ENCODE assay signal across 18 mouse cellular contexts in the genomic region with DNA sequence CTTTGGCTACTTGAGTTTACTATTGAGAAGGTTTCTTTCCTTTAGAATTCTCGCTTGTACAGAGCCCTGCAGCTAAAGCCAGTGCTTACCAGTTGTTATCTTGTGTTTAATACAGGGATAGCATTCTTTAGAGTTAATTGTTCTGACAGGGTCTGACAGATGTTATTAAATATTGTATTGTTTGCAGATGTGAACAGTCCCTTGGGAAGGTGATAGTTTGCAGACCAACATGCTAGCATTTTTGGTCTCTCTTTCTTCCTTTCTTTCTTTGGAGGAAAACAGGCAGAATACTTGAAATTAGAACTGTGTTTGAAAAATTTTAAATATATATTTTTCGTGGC. TPM values are rescaled to one million over a fixed set of nuclear protein-coding genes. Genes with fewer than 3 reads are reported as not detected.
DNase-seq lines count a peak whose midpoint lies in the region; ATAC-seq and TF ChIP-seq lines count a peak whose summit lies in the region.
"Had no signal": no experiment of that assay in that cellular context is flagged by ENCODE, and none has a peak within 500 bp of the region (broad histone marks: within the 10 kb centered on the region; RNA-seq: fewer than 3 reads in every experiment).

No protein-coding gene starts in this region.

- peaks cover 9% of the 10 kb centered on the region; the same call in 1 of the 2 replicates for H3K4me1 ChIP-seq in intestine, embryonic 14.5 days (replicated peaks; ENCODE audit: control insufficient read depth, insufficient read depth, low read length)
- H3K4me1 ChIP-seq in intestine, postnatal 0 days (replicated peaks; ENCODE audit: control insufficient read depth, insufficient read depth, low read length) = no peaks in the 10 kb centered on the region
- H3K4me1 ChIP-seq in lung, embryonic 16.5 days (replicated peaks; ENCODE audit: control insufficient read depth, insufficient read depth, low read length) = peaks cover 10% of the 10 kb centered on the region; the same call in 1 of the 2 replicates
- 0 out of 2 replicates have a peak, but pooled peaks cover 10% of the 10 kb centered on the region for H3K4me1 ChIP-seq in stomach, embryonic 15.5 days
- H3K4me1 ChIP-seq in forebrain, embryonic 12.5 days = no peaks in the 10 kb centered on the region
- H3K4me1 ChIP-seq: midbrain, embryonic 10.5 days had no signal

- intact Hi-C loops in gastrocnemius, adult 2 months (cut with DNase I) = no loop called here

- H3K9me3 ChIP-seq in intestine, embryonic 14.5 days (ENCODE audit: control insufficient read depth, low read length) = no peaks in the 10 kb centered on the region
- H3K9me3 ChIP-seq in intestine, postnatal 0 days (ENCODE audit: control insufficient read depth) = no peaks in the 10 kb centered on the region
- no peaks in the 10 kb centered on the region for H3K9me3 ChIP-seq in lung, embryonic 16.5 days (ENCODE audit: control insufficient read depth, low read length)
- no peaks in the 10 kb centered on the region for H3K9me3 ChIP-seq in stomach, embryonic 15.5 days
- H3K9me3 ChIP-seq in forebrain, embryonic 12.5 days = no peaks in the 10 kb centered on the region
- H3K9me3 ChIP-seq: midbrain, embryonic 10.5 days had no signal

- H3K9ac ChIP-seq in intestine, embryonic 14.5 days (ENCODE audit: low read length) = no peak overlapping the region
- H3K9ac ChIP-seq in intestine, postnatal 0 days (ENCODE audit: low read depth, low read length) = no peak overlapping the region
- no peak overlapping the region for H3K9ac ChIP-seq in lung, embryonic 16.5 days (ENCODE audit: low read length)
- no peak overlapping the region for H3K9ac ChIP-seq in stomach, embryonic 15.5 days
- no peak overlapping the region for H3K9ac ChIP-seq in forebrain, embryonic 12.5 days

- 49% methylated on average over 2 of the region's 2 CpGs for WGBS in intestine, embryonic 14.5 days
- 60% methylated on average over 2 of the region's 2 CpGs for WGBS in intestine, postnatal 0 days
- WGBS in lung, embryonic 16.5 days = 46% methylated on average over 2 of the region's 2 CpGs
- 47% methylated on average over 2 of the region's 2 CpGs for WGBS in stomach, embryonic 15.5 days
- 63% methylated on average over 2 of the region's 2 CpGs for WGBS in forebrain, embryonic 12.5 days

- H3K4me2 ChIP-seq in intestine, embryonic 14.5 days (ENCODE audit: low read length) = no peak overlapping the region
- no peak overlapping the region for H3K4me2 ChIP-seq in intestine, postnatal 0 days (replicated peaks; ENCODE audit: low read depth)
- H3K4me2 ChIP-seq in lung, embryonic 16.5 days (ENCODE audit: low read depth, low read length) = no peak overlapping the region
- no peak overlapping the region for H3K4me2 ChIP-seq in stomach, embryonic 15.5 days
- no peak overlapping the region for H3K4me2 ChIP-seq in forebrain, embryonic 12.5 days

- H3K27me3 ChIP-seq in intestine, embryonic 14.5 days (replicated peaks; ENCODE audit: control insufficient read depth, insufficient read depth, low read length) = no peaks in the 10 kb centered on the region
- no peaks in the 10 kb centered on the region for H3K27me3 ChIP-seq in intestine, postnatal 0 days (replicated peaks; ENCODE audit: control insufficient read depth, insufficient read depth, low read length)
- H3K27me3 ChIP-seq in lung, embryonic 16.5 days (ENCODE audit: control insufficient read depth, insufficient read depth, low read depth, low read length) = no peaks in the 10 kb centered on the region
- H3K27me3 ChIP-seq in stomach, embryonic 15.5 days (replicated peaks) = no peaks in the 10 kb centered on the region
- H3K27me3 ChIP-seq in forebrain, embryonic 12.5 days = no peaks in the 10 kb centered on the region

- no peak for TF ChIP-seq CTCF in gastrocnemius, adult 2 months (IDR thresholded peaks at IDR 0.05)
- no peak for TF ChIP-seq CTCF in intestine, postnatal 0 days (IDR thresholded peaks at IDR 0.05; ENCODE audit: low read depth)

- H3K27ac ChIP-seq in gastrocnemius, adult 2 months = peak overlapping the region; percentile 65
- H3K27ac ChIP-seq in intestine, embryonic 14.5 days (ENCODE audit: low read depth) = peak overlapping the region; percentile 24
- H3K27ac ChIP-seq in intestine, postnatal 0 days (ENCODE audit: low read depth, low read length) = no peak overlapping the region
- peak overlapping the region; percentile 57; the same call in 1 of the 2 replicates for H3K27ac ChIP-seq in lung, embryonic 16.5 days (ENCODE audit: low read length)
- peak overlapping the region; percentile 76 for H3K27ac ChIP-seq in stomach, embryonic 15.5 days
- H3K27ac ChIP-seq in forebrain, embryonic 12.5 days = no peak overlapping the region
- H3K27ac ChIP-seq: macrophage; midbrain, embryonic 10.5 days had no signal

- H3K36me3 ChIP-seq in intestine, embryonic 14.5 days (ENCODE audit: control insufficient read depth, insufficient read depth, low read length) = no peaks in the 10 kb centered on the region
- no peaks in the 10 kb centered on the region for H3K36me3 ChIP-seq in intestine, postnatal 0 days (ENCODE audit: control insufficient read depth, insufficient read depth)
- no peaks in the 10 kb centered on the region for H3K36me3 ChIP-seq in lung, embryonic 16.5 days (ENCODE audit: control insufficient read depth, insufficient read depth, low read length)
- no peaks in the 10 kb centered on the region for H3K36me3 ChIP-seq in stomach, embryonic 15.5 days
- H3K36me3 ChIP-seq in forebrain, embryonic 12.5 days (replicated peaks) = no peaks in the 10 kb centered on the region
- H3K36me3 ChIP-seq: midbrain, embryonic 10.5 days had no signal

- DNase-seq in gastrocnemius, adult 2 months = no peak
- DNase-seq in gastrocnemius, adult 18-20 months (ENCODE audit: low spot score) = no peak
- DNase-seq in intestine, embryonic 14.5 days (ENCODE audit: low spot score) = no peak
- no peak for DNase-seq in lung, postnatal 36 days
- DNase-seq: adrenal gland, postnatal 36 days; cerebellum, adult 18-20 months; liver; right cerebral cortex, postnatal 25 days; thymus, postnatal 14 days had no signal

- no peak for ATAC-seq in intestine, embryonic 14.5 days (replicated peaks; ENCODE audit: low FRiP score, low TSS enrichment, low read depth)
- ATAC-seq in intestine, postnatal 0 days = no peak
- ATAC-seq in lung, embryonic 16.5 days (ENCODE audit: low read depth) = no peak
- ATAC-seq in stomach, embryonic 15.5 days (ENCODE audit: insufficient read depth, low FRiP score, low read depth) = peak; percentile 23; the same call in 1 of the 2 replicates
- no peak for ATAC-seq in forebrain, embryonic 12.5 days (ENCODE audit: low FRiP score)

- no peak overlapping the region for H3K4me3 ChIP-seq in gastrocnemius, adult 2 months
- no peak overlapping the region for H3K4me3 ChIP-seq in intestine, embryonic 14.5 days (ENCODE audit: low read depth, low read length)
- H3K4me3 ChIP-seq in intestine, postnatal 0 days (ENCODE audit: low read depth, low read length) = no peak overlapping the region
- no peak overlapping the region for H3K4me3 ChIP-seq in lung, embryonic 16.5 days (ENCODE audit: low read length)
- H3K4me3 ChIP-seq in stomach, embryonic 15.5 days (replicated peaks) = no peak overlapping the region
- H3K4me3 ChIP-seq in forebrain, embryonic 12.5 days (replicated peaks) = no peak overlapping the region
- H3K4me3 ChIP-seq: midbrain, embryonic 10.5 days had no signal

RNA-seq across cellular contexts. Expression of a gene that starts 24.3 kb away (rescaled TPM):
- total RNA-seq in gastrocnemius, adult 2 months (2021) = 1 to 10 TPM in 1 of 2 experiments, under 1 TPM in 1; 0.56 to 1.1 TPM
- under 1 TPM; 0.23 to 0.71 TPM for total RNA-seq in gastrocnemius, adult 18-20 months (2021)
- 5.2 and 5.4 TPM in 2 replicates for polyA plus RNA-seq in intestine, embryonic 14.5 days (2014; fragmentation: Nextera tagmentation; extraction: Ambion mirVana)
- polyA plus RNA-seq in intestine, postnatal 0 days (2015; fragmentation: Nextera tagmentation; extraction: Ambion mirVana) = 1.4 TPM in 2 replicates
- 0.20 and 0.29 TPM in 2 replicates for polyA plus RNA-seq in lung, embryonic 16.5 days (2015; fragmentation: Nextera tagmentation; extraction: Ambion mirVana)
- 2.8 and 3.5 TPM in 2 replicates for polyA plus RNA-seq in stomach, embryonic 15.5 days (2015; fragmentation: Nextera tagmentation; extraction: Ambion mirVana)
- polyA plus RNA-seq in forebrain, embryonic 12.5 days (2016; fragmentation: Nextera tagmentation; extraction: Ambion mirVana) = 2.8 and 3.1 TPM in 2 replicates
- total RNA-seq: CH12.LX; MEL; neutrophil, adult 5-6 weeks had no signal
- polyA plus RNA-seq: macrophage had no signal

RNA-seq across cellular contexts. Expression of a gene that starts 36.7 kb away (rescaled TPM):
- 1 to 10 TPM; 2.5 to 5.6 TPM for total RNA-seq in gastrocnemius, adult 2 months (2021)
- total RNA-seq in gastrocnemius, adult 18-20 months (2021) = 1 to 10 TPM; 1.2 to 3.3 TPM
- polyA plus RNA-seq in intestine, embryonic 14.5 days (2014; fragmentation: Nextera tagmentation; extraction: Ambion mirVana) = 53.6 and 54.3 TPM in 2 replicates
- polyA plus RNA-seq in intestine, postnatal 0 days (2015; fragmentation: Nextera tagmentation; extraction: Ambion mirVana) = 22.9 and 26.6 TPM in 2 replicates
- polyA plus RNA-seq in lung, embryonic 16.5 days (2015; fragmentation: Nextera tagmentation; extraction: Ambion mirVana) = 172 and 194 TPM in 2 replicates
- 65.3 and 72.1 TPM in 2 replicates for polyA plus RNA-seq in stomach, embryonic 15.5 days (2015; fragmentation: Nextera tagmentation; extraction: Ambion mirVana)
- polyA plus RNA-seq in forebrain, embryonic 12.5 days (2016; fragmentation: Nextera tagmentation; extraction: Ambion mirVana) = 27.7 and 28.1 TPM in 2 replicates
- total RNA-seq: CH12.LX, MEL had no signal
- polyA plus RNA-seq: macrophage had no signal

Comparison
In these comparisons a context has a peak if more than half of its experiments do, and no peak if none do; other contexts are left out.
1. H3K27ac ChIP-seq: peak in gastrocnemius, adult 2 months (single experiment), intestine, embryonic 14.5 days (single experiment), lung, embryonic 16.5 days (single experiment) and stomach, embryonic 15.5 days (single experiment); none in intestine, postnatal 0 days (single experiment) and forebrain, embryonic 12.5 days (single experiment).